Mouse (Mus musculus) heart, embryonic 15.5 days (tissue): ENCODE data around the gene Hc. TPM values are rescaled to one million over a fixed set of nuclear protein-coding genes. Genes with fewer than 3 reads are reported as not detected.

Source experiments
- ATAC-seq: fragments of 200-750 bp; cut with Nextera tagmentation; replicated peaks from 2 replicates; pipeline ENCODE4 v1.8.0; 2017; ENCODE audit warnings: low read depth, moderate TSS enrichment; ENCODE audit not compliant: insufficient number of reproducible peaks, insufficient read depth, low FRiP score
- H3K27ac ChIP-seq: fragments of 300-500 bp; sonication (generic); 2 replicates; pipeline ENCODE4 v1.5.1; 2015; ENCODE audit warnings: mild to moderate bottlenecking, inconsistent platforms
- H3K27me3 ChIP-seq: fragments of 300-500 bp; sonication (generic); 2 replicates; pipeline ENCODE4 v1.6.1; 2015; ENCODE audit warnings: inconsistent platforms
- H3K36me3 ChIP-seq: fragments of 300-500 bp; sonication (generic); 2 replicates; pipeline ENCODE4 v1.6.1; 2015; ENCODE audit warnings: mild to moderate bottlenecking, inconsistent platforms
- H3K4me1 ChIP-seq: fragments of 300-500 bp; sonication (generic); replicated peaks from 2 replicates; pipeline ENCODE4 v1.6.1; 2015; ENCODE audit warnings: inconsistent platforms
- H3K4me2 ChIP-seq: fragments of 300-500 bp; sonication (generic); 2 replicates; pipeline ENCODE4 v1.6.1; 2015; ENCODE audit warnings: inconsistent platforms, mild to moderate bottlenecking, moderate library complexity
- H3K4me3 ChIP-seq: fragments of 300-500 bp; sonication (generic); 2 replicates; pipeline ENCODE4 v1.5.1; 2015; ENCODE audit warnings: mild to moderate bottlenecking, inconsistent platforms
- H3K9ac ChIP-seq: fragments of 300-500 bp; sonication (generic); 2 replicates; pipeline ENCODE4 v1.6.1; 2015; ENCODE audit warnings: mild to moderate bottlenecking, inconsistent platforms
- H3K9me3 ChIP-seq: fragments of 300-500 bp; sonication (generic); replicated peaks from 2 replicates; pipeline ENCODE4 v1.6.1; 2016; ENCODE audit warnings: inconsistent platforms
- WGBS: fragments of 180-500 bp; shearing (Covaris S2); methylation state at CpG from one replicate; pipeline ENCODE4 v1.1.7; 2015; ENCODE audit warnings: mixed read lengths; 5-methylcytosine and 5-hydroxymethylcytosine counted together
- polyA plus RNA-seq: library from polyadenylated mRNA; unstranded; fragments of >200 nt; fragmentation: Nextera tagmentation; extraction: Ambion mirVana; gene quantifications from 2 replicates; pipeline ENCODE4 v1.2.1, GENCODE M21; 2015

Hc gene
- polyA plus RNA-seq, 1 experiment from 2014 or later: 0.06 TPM

DNA sequence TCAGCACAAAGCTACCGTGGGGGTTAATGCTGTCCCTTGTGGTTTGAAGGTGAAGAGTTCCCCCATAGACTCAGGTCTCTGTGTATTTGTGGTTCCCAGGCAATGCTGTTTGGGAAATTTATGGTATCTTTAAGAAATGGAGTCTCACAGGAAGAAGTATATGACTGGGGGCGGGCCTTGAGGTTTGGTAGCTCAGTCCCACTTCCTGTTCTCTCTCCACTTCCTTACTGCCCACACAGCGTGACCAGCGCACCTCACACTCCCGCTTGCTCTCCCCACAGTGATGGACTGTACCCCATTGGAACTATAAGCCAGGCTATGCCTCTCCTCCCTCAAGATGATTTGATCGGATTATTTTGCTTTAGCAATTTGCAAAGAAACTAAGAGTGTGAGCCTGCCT, 84.8 kb downstream of the Hc start:
- Histone ChIP-seq H3K4me1 (peaks cover 12% of the 10 kb centered on the region), H3K9me3 (no peaks in the 10 kb centered on the region), H3K27ac (no peak overlapping the region), H3K9ac (no peak overlapping the region), H3K4me3 (no peak overlapping the region), H3K27me3 (no peaks in the 10 kb centered on the region), H3K4me2 (no peak overlapping the region), H3K36me3 (no peaks in the 10 kb centered on the region)
- ATAC-seq: no peak
- 79% methylated on average over 6 of the region's 6 CpGs for WGBS

DNA sequence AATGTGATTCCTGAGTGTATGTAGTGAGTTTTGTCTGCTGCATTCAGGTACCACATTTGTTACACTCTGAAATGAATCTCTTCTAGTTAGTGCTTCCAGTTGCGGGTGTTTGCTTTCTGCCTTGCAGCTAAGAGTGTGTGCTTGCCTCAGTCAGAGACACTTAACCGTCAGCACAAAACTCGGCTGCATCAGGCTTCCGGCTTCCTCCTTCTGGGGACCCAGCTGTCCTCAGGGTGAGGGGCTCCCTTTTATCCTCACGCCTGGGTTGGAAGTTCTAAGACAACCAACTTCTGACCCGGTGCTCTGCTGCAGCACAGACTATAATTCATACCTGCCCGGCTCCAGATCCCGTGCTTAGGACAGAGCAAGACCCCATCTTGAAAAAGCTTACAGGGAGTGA, 88.2 kb downstream of the Hc start:
- H3K4me3 ChIP-seq: no peak overlapping the region
- 78% methylated on average over 8 of the region's 8 CpGs for WGBS
- H3K9me3 ChIP-seq: no peaks in the 10 kb centered on the region
- H3K9ac ChIP-seq: no peak overlapping the region
- H3K4me2 ChIP-seq: no peak overlapping the region
- no peak for ATAC-seq
- no peak overlapping the region for H3K27ac ChIP-seq
- H3K27me3 ChIP-seq: 0 out of 2 replicates have a peak, but pooled peaks cover 2% of the 10 kb centered on the region
- no peaks in the 10 kb centered on the region for H3K36me3 ChIP-seq
- H3K4me1 ChIP-seq: peaks cover 10% of the 10 kb centered on the region

DNA sequence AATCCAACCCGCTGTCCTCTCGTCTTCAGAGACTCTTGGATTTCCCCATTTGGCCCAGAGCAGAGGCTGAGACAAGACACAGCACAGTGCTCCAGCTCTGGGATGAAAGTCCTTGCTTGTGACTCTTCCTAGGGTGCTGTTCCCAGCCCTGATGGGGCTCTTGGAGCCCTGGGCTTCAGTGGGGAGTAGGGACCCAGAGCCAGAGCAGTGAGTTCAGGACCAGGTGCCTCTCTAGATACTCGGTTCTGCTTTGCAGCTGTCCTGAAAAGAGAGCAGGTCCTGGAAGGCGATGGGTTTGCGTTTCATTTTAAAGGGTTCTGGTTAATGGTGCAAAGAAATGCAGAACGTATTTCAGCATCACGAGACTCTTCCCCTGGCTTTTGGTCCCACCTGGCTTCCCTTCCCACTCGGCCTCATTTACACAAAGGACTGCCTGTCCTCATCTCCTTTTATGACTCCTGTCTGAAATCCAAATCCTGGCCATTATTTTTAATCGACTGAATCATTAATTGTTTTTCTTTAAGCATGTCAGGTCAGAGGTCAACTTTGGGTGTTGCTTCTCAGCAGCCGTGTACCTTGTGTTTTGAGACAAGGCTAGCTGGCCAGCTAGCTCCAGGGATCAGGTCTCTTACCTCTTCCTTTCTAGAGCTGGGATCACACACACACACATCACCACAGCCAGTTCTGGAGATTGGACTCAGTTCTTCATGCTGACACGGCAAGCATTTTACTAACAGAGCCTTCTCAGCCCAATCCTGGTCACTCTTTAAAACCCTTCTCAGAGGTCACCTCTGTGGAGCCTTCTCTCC, 90.0 kb downstream of the Hc start:
- Histone ChIP-seq H3K36me3 (no peaks in the 10 kb centered on the region), H3K9ac (no peak overlapping the region), H3K4me3 (no peak overlapping the region), H3K4me2 (no peak overlapping the region), H3K27me3 (0 out of 2 replicates have a peak, but pooled peaks cover 2% of the 10 kb centered on the region), H3K4me1 (peaks cover 3% of the 10 kb centered on the region), H3K9me3 (no peaks in the 10 kb centered on the region), H3K27ac (no peak overlapping the region)
- ATAC-seq: no peak
- 77% methylated on average over 11 of the region's 11 CpGs for WGBS

DNA sequence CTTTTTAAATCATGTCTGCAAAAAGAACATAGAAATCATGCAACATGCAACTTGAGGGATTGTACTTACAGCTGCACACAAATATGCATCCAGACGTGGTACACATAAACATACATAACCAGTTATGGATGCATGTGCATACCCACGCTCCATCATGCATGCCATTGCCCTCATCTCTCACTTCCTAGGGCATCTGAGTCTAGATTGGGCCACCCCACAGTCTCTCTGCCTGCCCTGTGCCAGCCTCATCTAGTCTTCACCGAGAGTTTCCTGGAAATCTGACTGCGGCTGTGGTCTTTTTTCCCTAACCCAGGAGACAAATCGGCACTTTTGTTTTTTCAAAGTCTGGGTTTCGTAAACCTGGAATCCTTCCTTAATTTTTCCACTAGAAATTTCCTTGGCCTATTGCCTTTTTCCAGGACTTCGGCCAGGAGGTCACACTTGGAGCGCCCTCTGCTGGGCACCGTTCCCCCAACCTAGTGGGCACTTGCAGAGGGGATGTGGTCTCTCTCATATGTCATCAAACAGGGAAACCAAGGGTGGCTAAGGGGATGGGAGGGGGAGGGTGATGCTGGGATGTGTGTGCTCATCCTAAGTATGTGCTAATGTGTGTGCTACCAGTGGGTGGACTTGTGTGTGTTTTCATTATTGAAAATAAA, 91.0 kb downstream of the Hc start:
- no peak overlapping the region for H3K9ac ChIP-seq
- H3K4me3 ChIP-seq: no peak overlapping the region
- H3K36me3 ChIP-seq: no peaks in the 10 kb centered on the region
- 23% methylated on average over 9 of the region's 9 CpGs for WGBS
- peaks cover 4% of the 10 kb centered on the region for H3K4me1 ChIP-seq
- H3K27me3 ChIP-seq: 0 out of 2 replicates have a peak, but pooled peaks cover 2% of the 10 kb centered on the region
- no peak overlapping the region for H3K27ac ChIP-seq
- H3K4me2 ChIP-seq: no peak overlapping the region
- no peak for ATAC-seq
- no peaks in the 10 kb centered on the region for H3K9me3 ChIP-seq

DNA sequence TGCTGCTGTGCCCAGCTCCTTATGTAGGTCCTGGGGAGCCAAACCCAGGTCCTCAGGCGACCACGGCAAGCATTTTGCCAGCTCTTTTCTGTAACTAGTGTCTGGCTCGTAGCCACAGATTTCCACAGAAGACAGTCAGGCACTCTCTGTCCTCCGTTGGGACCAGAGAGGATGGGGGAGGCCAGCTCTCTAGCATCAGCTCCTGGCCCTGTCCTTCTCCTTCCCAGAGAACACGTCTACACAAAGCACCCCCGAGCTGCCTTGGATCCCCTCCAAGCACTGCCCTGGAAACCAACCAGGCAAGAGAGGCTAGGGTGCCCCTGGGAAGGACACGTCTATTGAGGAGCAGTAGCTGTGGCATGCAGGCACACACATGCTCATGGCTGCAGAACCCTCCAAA, 92.1 kb downstream of the Hc start:
- Histone ChIP-seq H3K4me1 (peaks cover 12% of the 10 kb centered on the region), H3K4me2 (no peak overlapping the region), H3K27ac (no peak overlapping the region), H3K36me3 (no peaks in the 10 kb centered on the region), H3K4me3 (no peak overlapping the region), H3K9ac (no peak overlapping the region), H3K27me3 (0 out of 2 replicates have a peak, but pooled peaks cover 2% of the 10 kb centered on the region), H3K9me3 (no peaks in the 10 kb centered on the region)
- no peak for ATAC-seq
- 61% methylated on average over 7 of the region's 7 CpGs for WGBS

DNA sequence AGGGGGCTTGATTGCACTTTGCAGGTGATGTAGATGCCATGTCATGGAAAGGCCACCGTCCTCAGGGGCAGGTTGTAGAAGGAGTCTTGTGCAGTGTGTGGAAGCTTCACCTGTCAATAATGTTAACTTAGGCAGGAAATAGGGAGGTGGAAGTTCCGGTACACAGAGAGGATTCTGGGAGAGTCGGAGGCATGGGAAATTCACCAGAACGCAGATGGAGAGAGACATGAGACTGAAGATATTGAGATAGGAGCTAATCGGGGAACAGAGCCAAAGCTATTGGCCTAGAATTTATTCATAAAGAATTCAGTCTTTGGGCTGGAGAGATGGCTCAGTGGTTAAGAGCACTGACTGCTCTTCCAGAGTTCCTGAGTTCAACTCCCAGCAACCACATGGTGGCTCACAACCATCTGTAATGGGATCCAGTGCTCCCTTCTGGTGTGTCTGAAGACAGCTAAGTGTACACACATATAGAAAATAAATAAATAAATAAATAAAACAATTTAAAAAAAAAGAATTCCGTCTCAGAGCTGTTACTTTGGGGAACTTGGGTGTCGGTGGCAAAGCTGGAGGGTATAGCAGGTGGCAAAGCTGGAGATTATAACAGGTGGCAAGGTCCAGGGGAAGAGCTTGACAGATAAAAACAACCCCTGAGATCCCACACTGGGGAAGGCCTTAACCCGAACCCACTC, 94.8 kb downstream of the Hc start:
- Histone ChIP-seq H3K9ac (no peak overlapping the region), H3K27me3 (0 out of 2 replicates have a peak, but pooled peaks cover 2% of the 10 kb centered on the region), H3K36me3 (no peaks in the 10 kb centered on the region), H3K4me2 (no peak overlapping the region), H3K27ac (no peak overlapping the region), H3K4me1 (peaks cover 23% of the 10 kb centered on the region), H3K4me3 (no peak overlapping the region), H3K9me3 (no peaks in the 10 kb centered on the region)
- no peak for ATAC-seq
- 79% methylated on average over 8 of the region's 8 CpGs for WGBS

DNA sequence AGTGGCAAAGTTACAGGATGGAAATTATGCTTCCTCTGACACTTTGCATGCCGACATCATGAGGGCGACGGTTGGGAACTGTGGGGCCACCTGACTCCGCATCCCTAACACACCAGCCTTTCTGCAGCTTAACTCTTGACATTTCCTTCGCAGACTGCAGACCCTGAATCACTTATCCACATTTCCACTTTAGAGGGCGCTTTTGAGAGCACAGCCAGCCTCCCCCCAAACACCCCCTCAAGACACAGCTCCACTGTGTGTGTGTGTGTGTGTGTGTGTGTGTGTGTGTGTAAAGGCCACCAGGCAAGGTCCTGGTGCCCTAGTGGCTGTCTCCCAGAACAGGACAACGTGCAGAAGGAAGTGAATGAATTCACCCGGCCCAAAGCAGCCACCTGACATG, 95.4 kb downstream of the Hc start:
- Histone ChIP-seq H3K27ac (no peak overlapping the region), H3K9ac (no peak overlapping the region), H3K4me3 (no peak overlapping the region), H3K36me3 (no peaks in the 10 kb centered on the region), H3K9me3 (no peaks in the 10 kb centered on the region), H3K4me2 (no peak overlapping the region), H3K4me1 (peaks cover 29% of the 10 kb centered on the region), H3K27me3 (0 out of 2 replicates have a peak, but pooled peaks cover 2% of the 10 kb centered on the region)
- no peak for ATAC-seq
- 71% methylated on average over 8 of the region's 8 CpGs for WGBS

DNA sequence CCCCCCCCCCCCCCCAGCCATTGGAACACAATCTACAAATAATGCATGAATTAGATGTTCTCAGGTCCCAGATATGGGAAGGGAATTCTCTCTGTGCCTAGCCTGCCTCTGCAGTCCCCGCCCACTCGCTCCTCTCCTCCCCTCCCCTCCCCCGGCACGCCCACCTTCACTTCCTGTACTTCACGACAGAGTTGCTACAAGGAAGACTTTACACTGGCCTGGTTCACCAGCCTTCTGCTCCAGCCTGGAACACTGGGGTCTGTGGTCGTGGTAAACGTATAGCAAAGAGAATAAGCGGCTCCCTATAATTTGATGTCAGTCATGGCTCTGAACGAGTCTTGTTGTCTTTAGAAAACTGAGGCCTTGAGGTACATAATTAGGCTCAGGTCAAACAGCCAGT, 95.9 kb downstream of the Hc start:
- Histone ChIP-seq H3K27me3 (0 out of 2 replicates have a peak, but pooled peaks cover 2% of the 10 kb centered on the region), H3K36me3 (no peaks in the 10 kb centered on the region), H3K4me3 (no peak overlapping the region), H3K4me2 (no peak overlapping the region), H3K9ac (no peak overlapping the region), H3K27ac (no peak overlapping the region), H3K4me1 (peaks cover 31% of the 10 kb centered on the region), H3K9me3 (no peaks in the 10 kb centered on the region)
- ATAC-seq: no peak
- WGBS: 46% methylated on average over 9 of the region's 9 CpGs

DNA sequence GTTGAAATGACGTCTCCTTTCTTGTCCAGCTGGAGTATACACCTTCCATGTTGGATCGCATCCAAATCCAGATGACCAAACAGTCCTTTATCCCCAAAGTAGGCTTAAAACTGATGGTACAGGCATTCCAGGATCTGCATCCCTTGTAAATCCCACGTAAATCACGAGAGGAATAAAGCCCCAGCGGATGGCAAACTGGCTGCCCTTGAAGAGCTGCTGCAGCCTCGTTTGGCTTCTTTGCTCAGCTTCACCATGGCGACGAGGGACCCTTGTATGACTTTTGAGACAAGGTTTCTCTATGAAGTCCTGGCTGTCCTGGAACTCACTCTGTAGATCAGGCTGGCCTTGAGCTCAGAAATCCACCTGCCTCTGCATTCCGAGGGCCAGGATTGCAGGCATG, 96.6 kb downstream of the Hc start:
- H3K27ac ChIP-seq: no peak overlapping the region
- 76% methylated on average over 9 of the region's 9 CpGs for WGBS
- H3K4me3 ChIP-seq: no peak overlapping the region
- peaks cover 28% of the 10 kb centered on the region for H3K4me1 ChIP-seq
- H3K36me3 ChIP-seq: no peaks in the 10 kb centered on the region
- H3K4me2 ChIP-seq: no peak overlapping the region
- H3K9me3 ChIP-seq: no peaks in the 10 kb centered on the region
- no peak for ATAC-seq
- no peak overlapping the region for H3K9ac ChIP-seq
- H3K27me3 ChIP-seq: 0 out of 2 replicates have a peak, but pooled peaks cover 2% of the 10 kb centered on the region

DNA sequence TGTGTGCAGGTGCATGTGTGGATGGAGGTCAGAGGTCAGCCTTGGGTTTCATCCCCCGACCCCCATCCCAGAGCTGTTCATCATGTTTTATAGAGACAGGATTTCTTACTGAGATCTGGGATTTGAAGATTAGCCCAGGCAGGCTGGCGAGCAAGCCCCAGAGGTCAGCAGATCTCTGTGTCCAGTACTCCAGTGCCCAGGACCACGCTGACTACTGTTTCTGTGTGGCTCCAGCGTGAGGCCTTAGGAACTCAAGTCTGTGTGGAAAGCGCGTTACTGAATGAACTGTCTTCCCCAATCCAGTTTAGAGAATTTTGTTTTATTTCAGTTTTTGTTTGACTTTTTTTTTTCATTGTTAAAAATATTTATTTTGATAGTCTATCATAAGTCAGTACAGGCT, 97.0 kb downstream of the Hc start:
- peak overlapping the region; percentile 27; the same call in 1 of the 2 replicates for H3K27ac ChIP-seq
- no peak overlapping the region for H3K4me3 ChIP-seq
- H3K9me3 ChIP-seq: no peaks in the 10 kb centered on the region
- no peak overlapping the region for H3K9ac ChIP-seq
- 0 out of 2 replicates have a peak, but pooled peaks cover 2% of the 10 kb centered on the region for H3K27me3 ChIP-seq
- 86% methylated on average over 6 of the region's 6 CpGs for WGBS
- H3K4me2 ChIP-seq: no peak overlapping the region
- H3K4me1 ChIP-seq: peaks cover 28% of the 10 kb centered on the region
- H3K36me3 ChIP-seq: no peaks in the 10 kb centered on the region
- ATAC-seq: no peak

DNA sequence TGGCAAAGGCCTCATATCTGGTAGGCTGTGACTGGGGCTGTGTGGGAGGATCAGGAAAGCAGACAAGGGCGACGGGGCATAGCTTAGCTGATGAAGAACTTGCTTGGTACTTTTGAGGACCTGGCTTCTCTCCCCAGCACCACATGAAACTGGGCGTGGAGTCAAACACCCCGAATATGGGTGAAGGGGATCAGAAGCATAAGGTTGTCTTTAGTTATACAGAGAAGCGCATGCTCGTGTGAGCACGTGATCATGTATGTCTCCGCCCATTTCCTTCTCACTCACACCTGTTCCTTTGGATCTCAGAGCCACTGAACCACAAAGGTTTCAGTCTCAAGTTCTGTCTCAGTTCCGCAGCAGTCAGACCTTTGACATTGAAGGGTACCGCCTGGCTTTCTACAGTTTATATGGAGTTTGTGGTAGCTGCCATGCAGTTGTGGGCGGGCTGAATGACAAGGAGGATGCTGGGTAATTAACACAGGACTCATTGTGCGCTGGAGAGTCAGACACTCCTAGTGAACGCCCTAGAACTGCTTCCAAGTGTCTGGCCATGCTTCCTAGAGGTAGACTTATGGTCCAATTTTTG, 97.8 kb downstream of the Hc start:
- H3K4me2 ChIP-seq: no peak overlapping the region
- 63% methylated on average over 13 of the region's 13 CpGs for WGBS
- no peak overlapping the region for H3K4me3 ChIP-seq
- peak overlapping the region; percentile 27; the same call in 1 of the 2 replicates for H3K27ac ChIP-seq
- H3K4me1 ChIP-seq: peaks cover 28% of the 10 kb centered on the region
- no peak for ATAC-seq
- no peaks in the 10 kb centered on the region for H3K36me3 ChIP-seq
- peaks cover 4% of the 10 kb centered on the region; the same call in 1 of the 2 replicates for H3K27me3 ChIP-seq
- no peaks in the 10 kb centered on the region for H3K9me3 ChIP-seq
- H3K9ac ChIP-seq: no peak overlapping the region
